8 mouse cellular contexts compared by ENCODE assay signal in the genomic region with DNA sequence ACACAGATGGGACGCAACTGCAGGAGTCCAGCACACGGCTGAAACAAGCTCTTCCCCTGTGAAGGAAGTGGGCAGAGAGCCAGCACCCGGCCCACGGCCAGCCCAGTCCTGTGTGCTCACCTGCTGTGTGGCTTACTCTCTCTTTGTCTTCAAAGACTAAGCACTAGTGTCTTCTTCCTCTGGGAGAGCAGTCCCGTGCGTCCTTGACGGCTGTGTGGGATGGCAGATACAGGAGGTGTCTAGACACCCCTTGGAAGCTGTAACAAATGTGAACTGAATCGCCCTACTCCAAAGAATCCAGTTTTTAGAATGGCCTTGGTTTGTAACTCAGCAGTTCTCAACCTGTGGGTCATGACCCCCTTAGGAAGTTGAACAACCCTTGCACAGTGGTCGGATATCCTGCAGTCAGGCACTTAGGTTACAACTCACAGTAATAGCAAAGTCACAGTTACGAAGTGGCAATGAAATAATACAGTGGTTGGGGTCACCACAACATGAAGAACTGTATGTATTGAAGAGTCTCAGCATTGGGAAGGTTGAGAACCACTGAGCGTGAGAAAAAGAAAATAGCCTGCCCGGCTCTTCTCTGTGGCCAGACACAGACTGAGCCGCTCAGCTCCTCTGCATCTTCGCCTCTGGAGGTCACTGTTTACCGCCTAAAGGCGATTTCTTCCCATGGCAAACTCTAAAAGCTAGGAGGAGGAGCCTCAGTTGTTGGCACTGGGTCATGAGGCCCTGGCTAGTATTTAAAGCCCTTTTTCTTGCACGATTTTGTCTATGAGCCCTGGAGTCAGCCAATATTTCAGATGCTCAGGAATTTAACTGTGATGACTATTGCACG. TPM values are rescaled to one million over a fixed set of nuclear protein-coding genes. Genes with fewer than 3 reads are reported as not detected.
A peak's percentile ranks its signal among the peaks of the same experiment; 100 is the strongest.
DNase-seq lines count a peak whose midpoint lies in the region; ATAC-seq lines count a peak whose summit lies in the region.

No protein-coding gene starts in this region.

- no peaks in the 10 kb centered on the region for H3K36me3 ChIP-seq in hindbrain, embryonic 13.5 days

- 0 out of 2 replicates have a peak, but pooled peaks cover 4% of the 10 kb centered on the region for H3K4me1 ChIP-seq in hindbrain, embryonic 13.5 days (replicated peaks)

- H3K27ac ChIP-seq in hindbrain, embryonic 13.5 days, result no peak overlapping the region

- peak; percentile 87; the same call in 1 of the 2 replicates for ATAC-seq in hindbrain, embryonic 13.5 days (ENCODE audit: low FRiP score)

- no peak overlapping the region for H3K9ac ChIP-seq in hindbrain, embryonic 13.5 days

- DNase-seq in R1 (ENCODE audit: low read depth, low spot score), result peak; percentile 91
- DNase-seq in cerebellum, postnatal 10 days, result peak; percentile 90
- DNase-seq in frontal cortex, postnatal 14 days (ENCODE audit: low spot score in 2 of 2), result peak; percentile 62 to 68
- DNase-seq in layer of hippocampus, postnatal 14 days (ENCODE audit: low spot score in 2 of 2), result peak; percentile 73 to 86
- peak; percentile 85 for DNase-seq in lung, postnatal 14 days
- DNase-seq in retina, postnatal 7 days (ENCODE audit: low read depth, low spot score), result peak; percentile 79
- peak; percentile 64 for DNase-seq in urinary bladder, postnatal 25 days (ENCODE audit: low spot score)

- no peaks in the 10 kb centered on the region for H3K9me3 ChIP-seq in hindbrain, embryonic 13.5 days

- no peak overlapping the region for H3K4me3 ChIP-seq in hindbrain, embryonic 13.5 days

- no peak overlapping the region for H3K4me2 ChIP-seq in hindbrain, embryonic 13.5 days

- 29% methylated on average over 18 of the region's 18 CpGs for WGBS in hindbrain, embryonic 13.5 days

- peaks cover 4% of the 10 kb centered on the region; the same call in 1 of the 2 replicates for H3K27me3 ChIP-seq in hindbrain, embryonic 13.5 days

RNA-seq across cellular contexts. Expression of gene Ndufv1, which starts 6.4 kb away (rescaled TPM):
- 220 and 241 TPM in 2 replicates for polyA plus RNA-seq in hindbrain, embryonic 13.5 days (2015; fragmentation: Nextera tagmentation; extraction: Ambion mirVana)
- total RNA-seq in layer of hippocampus, postnatal 14 days (2021), result 100 to 1,000 TPM; 234 to 250 TPM

RNA-seq across cellular contexts. Expression of gene Doc2g, which starts 15.8 kb away (rescaled TPM):
- polyA plus RNA-seq in hindbrain, embryonic 13.5 days (2015; fragmentation: Nextera tagmentation; extraction: Ambion mirVana), result 6.5 and 7.8 TPM in 2 replicates
- 1 to 10 TPM; 2.3 to 3.0 TPM for total RNA-seq in layer of hippocampus, postnatal 14 days (2021)

RNA-seq across cellular contexts. Expression of gene Gm49405, which starts 18.5 kb away (rescaled TPM):
- polyA plus RNA-seq in hindbrain, embryonic 13.5 days (2015; fragmentation: Nextera tagmentation; extraction: Ambion mirVana), result 5.2 and 5.3 TPM in 2 replicates
- total RNA-seq in layer of hippocampus, postnatal 14 days (2021), result 1 to 10 TPM; 1.5 to 2.2 TPM

RNA-seq across cellular contexts. Expression of gene Nudt8, which starts 18.6 kb away (rescaled TPM):
- polyA plus RNA-seq in hindbrain, embryonic 13.5 days (2015; fragmentation: Nextera tagmentation; extraction: Ambion mirVana), result 22.3 and 27.5 TPM in 2 replicates
- 10 to 100 TPM; 12.3 to 12.5 TPM for total RNA-seq in layer of hippocampus, postnatal 14 days (2021)

RNA-seq across cellular contexts. Expression of gene Gstp1, which starts 18.8 kb away (rescaled TPM):
- polyA plus RNA-seq in hindbrain, embryonic 13.5 days (2015; fragmentation: Nextera tagmentation; extraction: Ambion mirVana), result 418 and 433 TPM in 2 replicates
- total RNA-seq in layer of hippocampus, postnatal 14 days (2021), result 100 to 1,000 TPM; 264 to 267 TPM
